Mouse (Mus musculus): Measurements from ENCODE around the gene Pgam5. TPM values are rescaled to one million over a fixed set of nuclear protein-coding genes. Genes with fewer than 3 reads are reported as not detected.

The Pgam5 gene
- polyA plus RNA-seq, 1 experiment from 2014 or later, result 94.4 TPM

- no peaks in the 10 kb centered on the region for H3K27me3 ChIP-seq (replicated peaks; ENCODE audit: control insufficient read depth, insufficient read depth, low read length)
- 94% methylated on average over 4 of the region's 4 CpGs for WGBS
- no peaks in the 10 kb centered on the region for H3K9me3 ChIP-seq (ENCODE audit: control insufficient read depth, low read length)
- H3K4me1 ChIP-seq (ENCODE audit: control insufficient read depth, insufficient read depth, low read depth, low read length), result no peaks in the 10 kb centered on the region
- no peak for ATAC-seq
- H3K9ac ChIP-seq (ENCODE audit: low read depth, low read length), result no peak overlapping the region
- peaks cover 46% of the 10 kb centered on the region for H3K36me3 ChIP-seq (ENCODE audit: control insufficient read depth, insufficient read depth, low read length)
- H3K4me3 ChIP-seq (ENCODE audit: low read length), result no peak overlapping the region
- H3K27ac ChIP-seq (ENCODE audit: low read depth, low read length), result no peak overlapping the region
- H3K4me2 ChIP-seq (ENCODE audit: low read length), result no peak overlapping the region
Measured at GRCm38 (mm10) chr5:110220331-110220730, 49.4 kb downstream of the Pgam5 start.

- 93% methylated on average over 3 of the region's 3 CpGs for WGBS
- Histone ChIP-seq H3K4me2 (ENCODE audit: low read length) (no peak overlapping the region), H3K4me3 (ENCODE audit: low read length) (no peak overlapping the region), H3K9ac (ENCODE audit: low read depth, low read length) (no peak overlapping the region), H3K27ac (ENCODE audit: low read depth, low read length) (no peak overlapping the region), H3K27me3 (replicated peaks; ENCODE audit: control insufficient read depth, insufficient read depth, low read length) (no peaks in the 10 kb centered on the region), H3K4me1 (ENCODE audit: control insufficient read depth, insufficient read depth, low read depth, low read length) (no peaks in the 10 kb centered on the region), H3K9me3 (ENCODE audit: control insufficient read depth, low read length) (no peaks in the 10 kb centered on the region), H3K36me3 (ENCODE audit: control insufficient read depth, insufficient read depth, low read length) (peaks cover 59% of the 10 kb centered on the region)
- ATAC-seq, result no peak
Measured at GRCm38 (mm10) chr5:110216780-110217179, 52.9 kb downstream of the Pgam5 start.

- H3K36me3 ChIP-seq (ENCODE audit: control insufficient read depth, insufficient read depth, low read length), result peaks cover 65% of the 10 kb centered on the region
- no peaks in the 10 kb centered on the region for H3K4me1 ChIP-seq (ENCODE audit: control insufficient read depth, insufficient read depth, low read depth, low read length)
- no peaks in the 10 kb centered on the region for H3K9me3 ChIP-seq (ENCODE audit: control insufficient read depth, low read length)
- H3K4me3 ChIP-seq (ENCODE audit: low read length), result no peak overlapping the region
- no peak overlapping the region for H3K27ac ChIP-seq (ENCODE audit: low read depth, low read length)
- H3K4me2 ChIP-seq (ENCODE audit: low read length), result no peak overlapping the region
- no peaks in the 10 kb centered on the region for H3K27me3 ChIP-seq (replicated peaks; ENCODE audit: control insufficient read depth, insufficient read depth, low read length)
- H3K9ac ChIP-seq (ENCODE audit: low read depth, low read length), result no peak overlapping the region
- ATAC-seq, result no peak
- WGBS, result 95% methylated on average over 2 of the region's 2 CpGs
Measured at GRCm38 (mm10) chr5:110211312-110211711, 58.4 kb downstream of the Pgam5 start.

Other genes starting within 250 kb of the Pgam5 start
- gene Gm17655, start 197.4 kb downstream of the Pgam5 start, polyA plus RNA-seq (2015; fragmentation: Nextera tagmentation; extraction: Ambion mirVana), result 3.5 and 5.2 TPM in 2 replicates
- 0.71 and 0.85 TPM in 2 replicates for gene Gm35315, start 175.5 kb downstream of the Pgam5 start, polyA plus RNA-seq (2015; fragmentation: Nextera tagmentation; extraction: Ambion mirVana)
- 8.4 and 10.9 TPM in 2 replicates for gene Plcxd1, start 169.9 kb downstream of the Pgam5 start, polyA plus RNA-seq (2015; fragmentation: Nextera tagmentation; extraction: Ambion mirVana)
- gene Gtpbp6, start 161.7 kb downstream of the Pgam5 start, polyA plus RNA-seq (2015; fragmentation: Nextera tagmentation; extraction: Ambion mirVana), result 67.4 and 67.7 TPM in 2 replicates
- 12.4 and 15.0 TPM in 2 replicates for gene Zfp605, start 159.8 kb downstream of the Pgam5 start, polyA plus RNA-seq (2015; fragmentation: Nextera tagmentation; extraction: Ambion mirVana)
- gene Chfr, start 134.1 kb downstream of the Pgam5 start, polyA plus RNA-seq (2015; fragmentation: Nextera tagmentation; extraction: Ambion mirVana), result 70.9 and 75.6 TPM in 2 replicates
- 20.1 and 21.6 TPM in 2 replicates for gene Golga3, start 93.2 kb downstream of the Pgam5 start, polyA plus RNA-seq (2015; fragmentation: Nextera tagmentation; extraction: Ambion mirVana)
- gene Ankle2, start 38.9 kb downstream of the Pgam5 start, polyA plus RNA-seq (2015; fragmentation: Nextera tagmentation; extraction: Ambion mirVana), result 17.2 and 18.2 TPM in 2 replicates
- gene Pxmp2, start 16.3 kb upstream of the Pgam5 start, polyA plus RNA-seq (2015; fragmentation: Nextera tagmentation; extraction: Ambion mirVana), result 12.0 and 16.0 TPM in 2 replicates
- gene Pole, start 16.4 kb upstream of the Pgam5 start, polyA plus RNA-seq (2015; fragmentation: Nextera tagmentation; extraction: Ambion mirVana), result 7.1 and 8.5 TPM in 2 replicates
- 13.0 and 15.5 TPM in 2 replicates for gene P2rx2, start 73.3 kb upstream of the Pgam5 start, polyA plus RNA-seq (2015; fragmentation: Nextera tagmentation; extraction: Ambion mirVana)
- gene Lrcol1, start 74.8 kb upstream of the Pgam5 start, polyA plus RNA-seq (2015; fragmentation: Nextera tagmentation; extraction: Ambion mirVana), result not detected in 2 replicates
- gene Fbrsl1, start 178.6 kb upstream of the Pgam5 start, polyA plus RNA-seq (2015; fragmentation: Nextera tagmentation; extraction: Ambion mirVana), result 10.7 and 13.6 TPM in 2 replicates

Data from hindbrain, embryonic 16.5 days (tissue).